Mouse (Mus musculus) hindbrain, embryonic 13.5 days (tissue): ENCODE measurements at regions not wholly inside any gene's neighbourhood (a gene's known extent, or its start where the extent isn't known, plus 50 kb on each side); places are given as distances from the start of the nearest gene placed in this dataset.
"Not testable (repeated sequence)": the region's sequence is repeated elsewhere in the genome, so short reads cannot be mapped to it uniquely, and the experiment has no call there.

Experiments used
- ATAC-seq: fragments of 200-750 bp; cut with Nextera tagmentation; 2 replicates; pipeline ENCODE4 v1.8.0; 2017; ENCODE audit warnings: moderate TSS enrichment; ENCODE audit not compliant: low FRiP score
- H3K27ac ChIP-seq: fragments of 300-500 bp; sonication (generic); 2 replicates; pipeline ENCODE4 v1.5.1; 2015; ENCODE audit warnings: inconsistent platforms, mild to moderate bottlenecking, moderate library complexity
- H3K27me3 ChIP-seq: fragments of 300-500 bp; sonication (generic); 2 replicates; pipeline ENCODE4 v1.6.1; 2015; ENCODE audit warnings: mild to moderate bottlenecking, inconsistent platforms
- H3K36me3 ChIP-seq: fragments of 300-500 bp; sonication (generic); 2 replicates; pipeline ENCODE4 v1.6.1; 2015; ENCODE audit warnings: mild to moderate bottlenecking, inconsistent platforms
- H3K4me1 ChIP-seq: fragments of 300-500 bp; sonication (generic); replicated peaks from 2 replicates; pipeline ENCODE4 v1.6.1; 2015; ENCODE audit warnings: inconsistent platforms
- H3K4me2 ChIP-seq: fragments of 300-500 bp; sonication (generic); 2 replicates; pipeline ENCODE4 v1.6.1; 2015; ENCODE audit warnings: inconsistent platforms, mild to moderate bottlenecking, moderate library complexity
- H3K4me3 ChIP-seq: fragments of 300-500 bp; sonication (generic); 2 replicates; pipeline ENCODE4 v1.5.1; 2015; ENCODE audit warnings: mild to moderate bottlenecking, inconsistent platforms
- H3K9ac ChIP-seq: fragments of 300-500 bp; sonication (generic); 2 replicates; pipeline ENCODE4 v1.6.1; 2015; ENCODE audit warnings: mild to moderate bottlenecking, inconsistent platforms
- H3K9me3 ChIP-seq: fragments of 300-500 bp; sonication (generic); 2 replicates; pipeline ENCODE4 v1.6.1; 2016; ENCODE audit warnings: inconsistent platforms
- WGBS: fragments of 180-500 bp; shearing (Covaris S2); methylation state at CpG from one replicate; pipeline ENCODE4 v1.1.7; 2015; 5-methylcytosine and 5-hydroxymethylcytosine counted together

DNA sequence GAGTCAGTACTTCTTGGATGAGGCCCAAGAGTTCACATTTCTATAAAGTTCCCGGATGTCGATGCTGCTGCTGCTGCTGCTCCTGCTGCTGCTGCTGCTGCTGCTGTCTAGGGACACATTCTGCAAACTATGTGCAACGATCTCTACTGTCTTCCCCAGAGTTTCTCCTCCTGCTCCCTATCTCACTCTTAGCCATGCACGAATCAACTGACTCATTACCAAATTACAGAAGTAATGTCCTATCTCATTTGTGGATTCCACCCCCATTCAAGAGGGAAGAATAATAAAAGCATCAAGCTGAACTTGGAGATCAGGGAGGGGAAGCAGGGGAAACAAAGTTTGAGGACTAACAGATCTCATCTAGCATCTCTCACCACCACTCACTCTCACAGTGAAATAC lies 130.0 kb upstream of the Fam78b start:
- WGBS = 85% methylated on average over 4 of the region's 4 CpGs
- Histone ChIP-seq H3K9me3 (no peaks in the 10 kb centered on the region), H3K4me2 (no peak overlapping the region), H3K27me3 (no peaks in the 10 kb centered on the region), H3K4me3 (no peak overlapping the region), H3K36me3 (no peaks in the 10 kb centered on the region), H3K9ac (no peak overlapping the region), H3K4me1 (no peaks in the 10 kb centered on the region), H3K27ac (no peak overlapping the region)
- ATAC-seq = no peak

DNA sequence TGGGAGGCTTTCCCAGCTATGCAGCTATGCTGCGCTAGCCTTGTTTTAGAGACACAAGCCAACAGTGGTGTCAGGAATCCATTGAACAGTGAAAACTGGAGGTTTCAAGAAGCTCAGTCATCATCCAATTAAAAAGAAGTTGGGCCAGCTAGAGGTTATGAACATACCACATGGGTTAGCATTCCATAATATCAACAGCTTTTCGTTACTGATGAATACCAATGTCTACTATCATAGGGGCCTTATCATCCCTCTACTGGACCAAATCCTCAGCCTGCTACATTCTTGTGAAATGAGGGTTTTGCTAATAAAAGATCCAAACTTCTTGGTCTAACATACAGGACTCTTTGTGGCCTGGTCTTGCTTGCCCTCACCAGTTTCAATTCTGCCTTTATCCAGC lies 124.8 kb upstream of the Fam78b start:
- Histone ChIP-seq H3K36me3 (no peaks in the 10 kb centered on the region), H3K4me3 (no peak overlapping the region), H3K9ac (no peak overlapping the region), H3K9me3 (no peaks in the 10 kb centered on the region), H3K4me1 (no peaks in the 10 kb centered on the region), H3K27ac (no peak overlapping the region), H3K4me2 (no peak overlapping the region), H3K27me3 (no peaks in the 10 kb centered on the region)
- 94% methylated on average over 2 of the region's 2 CpGs for WGBS
- no peak for ATAC-seq

DNA sequence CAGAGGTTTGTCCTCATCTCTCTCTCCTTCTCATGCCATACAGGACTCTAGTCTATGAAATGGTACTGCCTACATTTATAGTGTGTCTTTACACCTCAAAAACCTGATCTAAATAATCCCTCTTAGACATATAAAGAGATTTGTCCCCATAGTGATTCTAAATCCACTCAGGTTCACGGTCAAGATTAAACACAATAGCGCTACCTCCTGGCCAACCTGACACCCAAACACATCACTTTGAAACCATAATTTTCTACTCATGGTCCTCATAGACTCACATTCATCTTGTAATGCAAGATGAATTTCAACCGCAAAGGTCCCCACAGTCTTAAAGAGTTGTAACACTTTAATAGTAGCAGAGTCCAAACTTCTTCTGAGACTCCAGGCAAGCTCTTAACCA lies 118.0 kb upstream of the Fam78b start:
- 89% methylated on average over 3 of the region's 3 CpGs for WGBS
- no peak for ATAC-seq
- no peaks in the 10 kb centered on the region for H3K4me1 ChIP-seq
- no peak overlapping the region for H3K4me3 ChIP-seq
- H3K9ac ChIP-seq = no peak overlapping the region
- H3K9me3 ChIP-seq = no peaks in the 10 kb centered on the region
- H3K4me2 ChIP-seq = no peak overlapping the region
- H3K27me3 ChIP-seq = no peaks in the 10 kb centered on the region
- no peaks in the 10 kb centered on the region for H3K36me3 ChIP-seq
- H3K27ac ChIP-seq = no peak overlapping the region

DNA sequence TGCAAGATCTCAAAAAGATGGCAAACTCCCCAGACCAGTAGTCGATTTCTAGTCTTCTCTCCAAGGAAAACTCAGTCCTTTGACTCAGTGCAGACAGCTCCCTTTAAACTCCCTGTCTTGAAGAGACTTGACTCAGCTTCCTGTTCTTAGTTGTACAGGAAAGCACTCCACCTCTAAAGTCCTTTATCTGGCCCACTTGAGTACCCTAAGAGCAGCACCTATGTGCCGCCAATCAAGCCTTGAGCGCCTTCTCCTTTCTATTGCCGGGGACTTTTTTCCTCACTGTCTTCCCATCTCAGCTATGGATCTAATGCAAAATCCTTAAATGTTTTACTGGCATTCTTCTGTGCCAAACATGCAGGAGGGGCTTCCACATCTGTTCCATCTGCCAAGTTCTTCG lies 105.3 kb upstream of the Fam78b start:
- H3K4me2 ChIP-seq = no peak overlapping the region
- no peak overlapping the region for H3K4me3 ChIP-seq
- no peak overlapping the region for H3K9ac ChIP-seq
- WGBS = 89% methylated on average over 5 of the region's 5 CpGs
- no peak overlapping the region for H3K27ac ChIP-seq
- no peaks in the 10 kb centered on the region for H3K36me3 ChIP-seq
- peaks cover 10% of the 10 kb centered on the region for H3K4me1 ChIP-seq
- no peaks in the 10 kb centered on the region for H3K27me3 ChIP-seq
- no peak for ATAC-seq
- H3K9me3 ChIP-seq = no peaks in the 10 kb centered on the region

DNA sequence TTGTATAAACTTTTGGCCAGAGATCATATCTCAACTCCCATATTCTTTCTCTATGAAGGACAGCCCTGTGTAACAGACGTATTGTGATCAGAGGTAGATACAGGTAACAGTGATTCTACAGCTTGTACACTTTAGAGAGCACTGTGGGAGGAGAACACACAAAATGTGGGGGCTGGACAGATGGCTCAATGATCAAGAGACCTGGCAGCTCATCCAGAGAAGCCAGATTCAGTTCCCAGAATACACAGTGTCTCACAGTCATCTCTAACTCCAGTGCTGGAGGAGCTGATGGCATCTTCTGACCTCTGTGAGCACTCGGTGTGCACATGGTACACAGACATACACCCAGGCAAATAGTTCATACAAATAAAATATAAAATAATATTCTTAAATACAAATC lies 102.5 kb upstream of the Fam78b start:
- Histone ChIP-seq H3K27me3 (no peaks in the 10 kb centered on the region), H3K4me2 (no peak overlapping the region), H3K9ac (no peak overlapping the region), H3K36me3 (no peaks in the 10 kb centered on the region), H3K9me3 (no peaks in the 10 kb centered on the region), H3K4me1 (peaks cover 17% of the 10 kb centered on the region), H3K27ac (no peak overlapping the region), H3K4me3 (no peak overlapping the region)
- no peak for ATAC-seq
- 92% methylated on average over 2 of the region's 2 CpGs for WGBS

DNA sequence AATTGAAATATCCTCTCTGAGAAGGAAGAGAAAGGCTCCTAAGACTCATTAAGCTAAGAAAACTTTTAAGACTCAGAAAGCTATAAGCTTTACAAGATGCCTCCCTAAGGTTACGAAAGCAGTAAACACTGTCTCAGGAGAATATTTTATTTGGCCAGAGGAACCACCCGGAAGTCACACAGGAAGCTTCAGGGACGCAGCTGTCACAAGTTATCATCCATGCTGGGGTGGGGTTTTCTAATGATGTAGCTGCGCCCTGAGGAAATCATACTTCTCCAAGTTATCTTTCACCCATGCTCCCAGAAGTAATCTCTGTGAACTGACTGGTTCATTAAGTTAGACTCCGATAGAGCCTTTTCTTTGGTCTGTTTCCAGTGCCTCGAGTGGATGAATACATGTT lies 102.0 kb upstream of the Fam78b start:
- ATAC-seq = no peak
- Histone ChIP-seq H3K27me3 (no peaks in the 10 kb centered on the region), H3K4me1 (peaks cover 17% of the 10 kb centered on the region), H3K36me3 (no peaks in the 10 kb centered on the region), H3K4me2 (no peak overlapping the region), H3K4me3 (no peak overlapping the region), H3K9ac (no peak overlapping the region), H3K9me3 (no peaks in the 10 kb centered on the region), H3K27ac (no peak overlapping the region)
- WGBS = 79% methylated on average over 6 of the region's 6 CpGs

DNA sequence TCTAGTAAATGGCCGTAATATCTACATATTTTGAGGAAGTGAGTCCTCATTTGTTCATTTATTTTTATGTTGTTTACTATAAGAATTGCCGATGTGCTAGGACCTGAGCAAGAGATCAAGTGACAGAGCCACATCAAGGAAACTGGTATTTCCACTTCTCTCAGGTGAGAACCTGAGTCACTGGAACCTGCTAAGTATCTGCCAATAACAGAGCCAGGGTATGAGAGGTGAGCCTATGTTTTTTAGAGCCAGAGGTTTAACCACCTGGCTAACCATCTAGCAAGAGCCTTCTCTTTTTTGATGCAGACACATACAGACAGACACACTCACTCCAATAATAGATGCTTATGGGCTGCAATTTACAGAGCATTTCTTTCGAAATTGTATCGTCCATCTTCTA lies 101.2 kb upstream of the Fam78b start:
- H3K9me3 ChIP-seq = no peaks in the 10 kb centered on the region

DNA sequence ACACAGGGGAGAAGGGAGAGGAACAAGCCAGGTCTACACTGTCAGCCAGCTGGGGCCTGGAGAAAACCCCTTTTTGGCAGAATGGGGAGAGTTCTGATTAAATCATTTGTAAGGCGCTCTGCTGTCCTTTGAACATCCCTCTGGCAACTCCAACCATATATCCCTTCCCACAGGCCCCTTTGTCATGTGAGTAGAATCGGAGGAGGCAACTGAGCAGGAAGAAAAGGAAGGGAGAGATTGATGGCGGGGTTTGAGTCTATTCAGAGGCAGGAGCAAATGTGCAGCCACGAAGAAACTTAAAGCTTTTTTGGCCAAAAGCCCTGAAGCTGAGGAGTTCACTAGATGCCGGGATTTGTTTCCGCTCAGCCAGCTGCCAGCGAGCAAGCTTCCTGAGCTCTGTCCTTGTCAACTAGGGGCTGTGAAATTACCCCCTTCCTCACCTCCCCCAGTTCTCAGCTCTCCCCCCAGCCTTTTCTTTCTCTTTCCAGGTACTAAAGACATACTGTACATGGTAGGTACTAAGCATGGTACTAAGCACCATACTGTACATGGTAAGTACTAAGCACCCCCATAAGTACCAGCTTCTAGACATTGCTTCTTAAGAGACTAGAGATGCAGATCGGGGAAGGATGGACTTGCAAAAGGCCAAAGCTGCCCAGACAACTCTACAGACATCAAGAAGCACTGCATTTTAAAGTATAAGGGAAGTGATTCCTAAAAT lies 100.6 kb upstream of the Fam78b start:
- no peaks in the 10 kb centered on the region for H3K9me3 ChIP-seq
- ATAC-seq = peak; percentile 59; the same call in 1 of the 2 replicates
- H3K4me1 ChIP-seq = peaks cover 17% of the 10 kb centered on the region
- no peak overlapping the region for H3K4me2 ChIP-seq
- 25% methylated on average over 8 of the region's 8 CpGs for WGBS
- no peak overlapping the region for H3K4me3 ChIP-seq
- peak overlapping the region; percentile 24; the same call in 1 of the 2 replicates for H3K27ac ChIP-seq
- no peak overlapping the region for H3K9ac ChIP-seq
- no peaks in the 10 kb centered on the region for H3K27me3 ChIP-seq
- H3K36me3 ChIP-seq = no peaks in the 10 kb centered on the region

More for the DNA sequence above, 101.2 kb upstream of the Fam78b start:
- Histone ChIP-seq H3K27me3 (no peaks in the 10 kb centered on the region), H3K9ac (no peak overlapping the region), H3K4me3 (no peak overlapping the region), H3K4me2 (no peak overlapping the region), H3K36me3 (no peaks in the 10 kb centered on the region), H3K4me1 (peaks cover 17% of the 10 kb centered on the region), H3K27ac (no peak overlapping the region; the same call in 1 of the 2 replicates)
- WGBS = 87% methylated on average over 4 of the region's 4 CpGs
- 0 out of 2 replicates have a peak, but pooled peaks have one; percentile 10 for ATAC-seq

DNA sequence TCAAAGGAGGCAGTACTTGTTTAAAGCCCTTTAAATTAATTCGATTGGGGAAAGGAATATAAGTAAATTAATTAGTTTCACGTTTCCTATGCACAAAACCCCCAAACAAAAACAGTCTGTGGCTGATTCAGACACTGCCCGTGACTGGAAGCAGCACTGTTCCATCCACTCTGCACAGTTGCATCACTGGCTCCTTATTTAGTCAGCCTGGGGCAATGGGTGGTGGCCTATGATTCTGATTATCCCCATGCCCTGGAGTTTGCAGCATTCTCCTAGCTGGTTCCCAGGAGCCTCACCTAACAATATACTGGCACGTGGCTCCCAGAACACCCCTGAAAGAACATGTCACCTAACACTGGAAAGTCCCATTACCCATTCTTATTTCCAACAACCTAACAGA lies 99.6 kb upstream of the Fam78b start:
- Histone ChIP-seq H3K27ac (no peak overlapping the region), H3K4me1 (peaks cover 17% of the 10 kb centered on the region), H3K36me3 (no peaks in the 10 kb centered on the region), H3K27me3 (no peaks in the 10 kb centered on the region), H3K4me3 (no peak overlapping the region), H3K9ac (no peak overlapping the region), H3K9me3 (no peaks in the 10 kb centered on the region), H3K4me2 (no peak overlapping the region)
- no peak for ATAC-seq
- 57% methylated on average over 4 of the region's 4 CpGs for WGBS

DNA sequence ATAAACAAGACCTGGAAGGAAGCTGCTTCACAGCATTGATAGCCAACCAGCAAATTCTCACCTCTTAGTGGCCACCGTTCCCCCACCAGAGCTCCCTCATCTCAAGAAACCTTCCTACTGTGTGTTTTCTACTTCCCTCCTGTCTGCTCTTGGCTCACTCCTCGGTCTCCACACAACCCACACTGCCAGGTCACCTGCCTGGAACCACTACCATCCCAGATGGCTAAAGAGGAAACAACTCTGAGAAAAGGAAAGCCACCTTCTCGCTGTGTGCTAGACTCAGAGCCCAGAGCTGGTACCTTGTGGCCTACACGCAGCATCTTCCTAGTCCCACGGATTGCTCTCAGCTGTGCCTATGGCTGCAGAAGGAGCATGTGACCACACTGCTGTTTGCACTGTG lies 97.8 kb upstream of the Fam78b start:
- WGBS = 92% methylated on average over 5 of the region's 5 CpGs
- Histone ChIP-seq H3K4me2 (no peak overlapping the region), H3K27me3 (no peaks in the 10 kb centered on the region), H3K27ac (no peak overlapping the region), H3K36me3 (no peaks in the 10 kb centered on the region), H3K4me1 (peaks cover 17% of the 10 kb centered on the region), H3K4me3 (no peak overlapping the region), H3K9me3 (no peaks in the 10 kb centered on the region), H3K9ac (no peak overlapping the region)
- no peak for ATAC-seq

DNA sequence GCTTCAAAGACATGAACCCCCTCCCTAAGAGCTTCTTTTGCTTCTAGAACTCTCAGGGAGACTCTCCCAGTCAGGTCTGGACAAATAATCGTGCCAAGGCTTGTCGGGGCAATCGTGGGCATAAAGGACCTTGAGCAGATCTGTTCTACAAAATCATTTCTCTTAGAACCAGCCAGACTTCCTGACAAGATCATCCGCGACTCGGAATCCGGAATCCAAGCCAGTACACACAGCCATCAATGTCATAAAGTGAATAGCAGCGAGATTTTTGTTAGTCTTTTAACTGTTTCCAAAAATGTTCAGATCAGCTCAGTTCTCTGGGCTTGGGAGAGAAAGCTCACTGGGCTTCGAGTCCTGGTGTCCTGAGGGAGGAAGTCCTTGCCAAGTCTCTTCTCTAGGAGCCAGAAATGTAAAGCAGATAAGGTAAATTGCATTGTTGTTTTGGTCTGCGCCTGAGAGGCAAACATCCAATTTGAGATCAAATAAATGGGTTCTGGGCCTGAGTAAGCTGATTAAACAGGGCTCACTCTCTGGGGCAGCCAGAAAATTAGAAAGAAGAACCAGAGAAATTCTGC lies 92.9 kb upstream of the Fam78b start:
- H3K4me3 ChIP-seq = no peak overlapping the region
- no peaks in the 10 kb centered on the region for H3K4me1 ChIP-seq
- H3K27me3 ChIP-seq = no peaks in the 10 kb centered on the region
- no peak overlapping the region for H3K4me2 ChIP-seq
- 88% methylated on average over 10 of the region's 10 CpGs for WGBS
- no peak overlapping the region for H3K9ac ChIP-seq
- no peaks in the 10 kb centered on the region for H3K36me3 ChIP-seq
- no peak for ATAC-seq
- no peaks in the 10 kb centered on the region for H3K9me3 ChIP-seq
- no peak overlapping the region for H3K27ac ChIP-seq

DNA sequence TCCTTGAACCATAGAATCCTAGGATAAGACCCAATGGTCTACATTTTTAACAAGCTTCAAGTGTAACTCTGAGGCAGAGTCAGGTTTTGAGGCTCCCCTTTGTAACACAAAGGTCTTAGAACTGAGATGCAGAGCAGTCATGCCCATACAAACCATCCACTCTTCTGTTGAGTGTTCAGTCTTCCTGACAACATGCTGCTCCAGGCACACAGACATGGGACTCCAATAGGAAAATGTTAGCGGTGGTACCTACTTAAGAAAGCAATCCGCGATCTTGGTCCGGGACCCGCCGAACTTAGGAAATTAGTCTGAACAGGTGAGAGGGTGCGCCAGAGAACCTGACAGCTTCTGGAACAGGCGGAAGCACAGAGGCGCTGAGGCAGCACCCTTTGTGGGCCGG lies 89.0 kb upstream of the Fam78b start:
- H3K4me1 ChIP-seq, H3K4me2 ChIP-seq, H3K4me3 ChIP-seq, H3K27me3 ChIP-seq, H3K9me3 ChIP-seq, H3K27ac ChIP-seq, H3K36me3 ChIP-seq, H3K9ac ChIP-seq, ATAC-seq: not testable (repeated sequence)
- WGBS = 95% methylated on average over 7 of the region's 10 CpGs
